Mouse (Mus musculus): ENCODE data around the gene Zeb2.

GRCm38 (mm10) chr2:45115720-45116495, 1.3 kb downstream of the Zeb2 start:
- TF ChIP-seq CTCF (conservative IDR thresholded peaks at IDR 0.05; ENCODE audit: low read length) (no peak), NANOG (IDR thresholded peaks at IDR 0.05; ENCODE audit: borderline replicate concordance, low read length) (no peak)

Measured in E14TG2a.4 (cell line).